Mouse (Mus musculus): ENCODE measurements at regions not wholly inside any gene's neighbourhood (a gene's known extent, or its start where the extent isn't known, plus 50 kb on each side); places are given as distances from the start of the nearest gene placed in this dataset.
"Not testable (repeated sequence)": the region's sequence is repeated elsewhere in the genome, so short reads cannot be mapped to it uniquely, and the experiment has no call there.

DNA sequence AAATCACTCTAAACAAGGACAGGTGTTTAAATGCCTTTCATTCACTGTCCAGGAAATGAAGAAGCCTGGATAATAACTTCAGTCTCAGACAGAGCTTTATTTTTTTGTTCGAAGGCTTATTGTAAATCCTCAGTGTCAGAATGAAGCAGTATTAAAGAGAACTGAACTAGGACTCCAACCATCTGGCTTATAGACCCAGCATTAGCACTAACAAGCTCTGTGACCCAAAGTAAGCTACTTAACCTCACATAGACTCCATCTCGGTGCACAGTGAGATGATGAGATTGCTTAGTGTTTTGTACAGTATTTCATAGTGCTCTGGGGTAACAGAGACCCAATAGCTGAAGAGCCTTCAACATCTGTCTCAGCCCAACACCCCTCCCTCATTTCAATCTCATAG is 738.2 kb upstream of the Map3k7 start:
- in situ Hi-C loops (cut with MboI, MseI): no loop called here

DNA sequence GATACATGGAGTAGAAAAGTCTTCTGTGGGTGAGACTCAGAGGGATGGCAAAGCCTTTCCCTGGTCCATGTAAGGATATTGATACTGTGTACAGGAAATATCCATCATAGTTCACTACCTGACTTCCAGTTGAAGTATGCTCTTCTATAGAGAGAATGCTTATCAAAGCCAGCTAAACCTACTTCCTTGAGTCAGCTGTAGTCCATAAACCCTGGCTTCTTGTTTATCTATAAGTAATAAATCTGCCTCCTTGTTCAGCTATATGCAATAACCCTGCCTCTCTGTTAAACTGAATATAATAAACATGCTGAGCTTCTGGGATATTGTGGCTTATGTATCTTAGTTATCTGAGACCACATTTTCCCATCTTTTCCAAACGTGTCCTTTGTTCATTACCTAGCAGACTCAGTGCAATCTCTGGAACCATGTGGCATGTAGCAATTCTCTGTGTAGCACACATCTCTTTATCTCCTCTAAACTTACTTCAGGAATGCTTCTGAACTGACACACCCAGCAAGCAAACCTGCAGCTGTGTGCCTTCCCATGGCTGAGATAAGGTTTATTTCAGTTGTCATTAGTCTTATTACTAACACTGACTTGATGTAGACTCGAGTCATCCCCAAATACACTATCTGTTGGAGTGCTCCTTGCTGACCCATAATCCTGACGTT is 694.9 kb upstream of the Map3k7 start:
- in situ Hi-C loops (cut with MboI, MseI): no loop called here

DNA sequence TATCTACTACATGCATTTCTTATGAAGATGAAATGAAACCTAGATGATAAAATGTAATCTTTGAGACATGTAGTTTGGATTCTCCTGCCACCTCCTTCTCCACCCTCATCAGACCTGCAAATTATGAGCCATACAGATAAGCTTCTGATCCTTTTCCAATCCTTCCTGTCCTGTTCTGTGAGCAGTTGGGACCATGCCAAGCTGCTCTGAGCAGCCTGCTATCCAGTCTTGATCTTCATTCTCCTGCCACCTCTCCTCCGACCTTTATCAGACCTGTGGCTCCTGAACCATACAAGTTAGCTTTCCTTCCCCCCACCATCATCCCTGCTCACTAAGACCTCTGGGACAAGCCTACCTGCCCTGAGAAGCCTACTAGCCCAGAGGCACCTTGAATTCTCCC is 689.8 kb upstream of the Map3k7 start:
- in situ Hi-C loops (cut with MboI, MseI): no loop called here

DNA sequence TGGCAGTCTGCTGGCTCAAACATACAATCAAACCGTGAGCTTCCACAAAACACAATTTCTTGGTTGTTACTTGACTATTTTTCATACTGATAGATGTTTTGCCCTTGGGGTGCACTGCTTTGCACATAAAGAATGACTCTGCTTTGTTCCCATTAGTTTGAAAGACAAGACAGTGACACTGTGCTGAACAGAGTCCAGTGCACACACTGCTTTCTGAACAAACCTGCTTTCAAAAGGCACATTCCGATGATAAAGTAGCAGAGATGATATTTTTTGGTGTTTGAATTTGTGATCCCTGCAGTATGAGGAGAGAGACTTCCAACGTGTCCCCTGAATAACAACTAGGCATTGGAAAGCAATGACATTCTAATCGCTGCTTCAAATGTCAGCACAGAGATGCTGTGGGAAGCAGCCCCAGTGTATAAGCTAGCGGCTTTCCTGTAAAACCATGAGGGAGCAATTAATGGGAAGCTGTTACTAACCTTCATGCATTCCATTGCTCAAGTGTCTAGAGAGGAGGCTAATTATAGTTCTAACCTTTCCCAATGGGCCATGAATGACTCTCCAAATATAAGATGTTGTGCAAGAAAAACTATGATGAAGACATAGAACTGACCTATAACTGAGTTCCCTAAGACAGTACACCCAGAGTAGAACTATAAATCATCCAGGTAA is 673.5 kb upstream of the Map3k7 start:
- in situ Hi-C loops (cut with MboI, MseI): no loop called here

DNA sequence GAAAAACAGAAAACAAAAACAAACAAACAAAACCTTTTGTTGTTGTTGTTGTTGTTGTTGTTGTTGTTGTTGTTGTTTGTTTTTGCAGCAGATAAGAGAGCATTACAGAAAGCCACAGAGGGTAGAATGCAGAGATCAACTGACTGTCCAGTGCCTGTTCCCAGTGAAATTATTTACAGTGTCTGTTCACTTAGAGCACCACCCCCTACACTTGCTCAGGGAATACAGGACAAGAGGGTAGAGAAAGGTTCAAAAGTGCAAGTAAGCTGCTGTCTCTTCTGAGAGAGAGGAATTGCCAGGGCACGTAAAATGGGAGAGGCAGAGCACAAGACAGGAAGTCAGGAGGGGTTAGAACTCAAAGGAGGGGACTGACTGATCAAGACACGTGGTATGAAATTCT is 670.1 kb upstream of the Map3k7 start:
- in situ Hi-C loops (cut with MboI, MseI): no loop called here

DNA sequence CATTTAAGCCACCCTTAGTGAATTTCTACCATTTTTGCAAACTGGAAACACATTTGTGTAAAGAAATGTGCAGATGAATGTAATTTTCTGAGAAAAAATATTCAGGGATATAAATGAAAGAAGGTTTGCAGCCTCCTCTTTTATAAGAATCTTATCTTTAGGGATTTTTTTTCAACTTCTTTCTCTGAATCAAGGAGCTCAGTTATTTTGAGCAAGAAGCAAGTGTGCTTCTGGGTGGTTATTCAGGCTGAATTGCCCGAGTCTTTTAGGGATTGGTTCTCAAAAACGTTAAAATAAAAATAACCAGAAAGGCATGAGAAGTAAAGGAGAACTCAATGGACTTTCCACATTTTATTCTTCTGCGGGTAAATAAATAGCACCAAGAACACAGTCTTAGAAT is 666.0 kb upstream of the Map3k7 start:
- in situ Hi-C loops (cut with MboI, MseI): no loop called here

DNA sequence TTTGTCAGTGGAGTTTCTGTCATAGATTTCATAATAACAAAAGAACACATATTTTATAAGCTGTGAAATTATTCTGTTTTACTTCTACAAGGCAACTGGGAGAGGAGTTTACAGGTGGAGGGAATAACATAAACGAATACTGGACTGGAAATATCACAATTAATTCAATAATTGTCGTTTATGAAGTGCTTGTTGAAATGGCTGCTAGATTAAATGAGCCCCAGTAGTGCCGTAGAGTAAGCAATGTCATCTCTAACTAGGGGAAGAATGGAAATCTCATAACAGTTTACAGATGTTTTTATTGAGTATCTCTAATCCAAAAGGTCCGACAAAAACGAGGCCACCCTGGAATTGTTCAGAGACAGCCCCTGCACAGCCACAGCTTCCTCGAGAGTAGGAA is 644.6 kb upstream of the Map3k7 start:
- in situ Hi-C loops (cut with MboI, MseI): no loop called here

DNA sequence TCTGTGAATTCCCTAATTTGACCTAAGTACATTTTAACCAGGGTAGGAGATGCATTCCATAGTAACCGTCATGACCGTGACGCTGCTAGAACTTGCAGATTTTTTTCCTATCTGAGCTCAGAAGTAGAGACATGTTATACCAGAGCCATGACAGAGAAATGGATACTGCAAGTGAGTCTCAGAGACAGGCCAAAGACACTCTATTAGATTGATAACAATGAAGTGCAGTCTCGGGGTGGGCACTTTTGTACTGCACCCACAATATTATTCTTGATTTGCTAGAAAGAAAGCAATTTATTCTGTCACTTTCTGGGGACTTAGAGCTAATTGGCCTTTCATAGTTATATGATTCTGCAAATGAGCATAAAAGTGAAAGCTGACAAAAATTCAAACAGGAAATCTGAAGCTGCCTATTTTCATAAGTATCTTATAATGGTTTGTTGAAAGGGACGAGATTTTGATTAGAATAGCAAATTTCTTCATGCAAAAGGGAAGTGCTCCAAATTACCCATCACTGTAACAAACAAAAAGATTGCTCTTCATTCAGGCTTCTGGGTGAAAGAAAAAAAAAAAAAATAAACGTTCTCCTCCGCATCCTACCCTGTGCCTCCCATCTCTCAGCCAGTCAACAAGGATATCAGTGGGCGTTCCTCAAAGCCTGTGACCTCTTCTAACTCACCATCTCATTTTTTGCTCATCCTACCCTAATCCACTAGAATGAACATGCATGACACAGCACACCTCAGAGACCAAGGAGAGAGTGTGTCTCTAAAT is 643.0 kb upstream of the Map3k7 start:
- in situ Hi-C loops (cut with MboI, MseI): no loop called here

DNA sequence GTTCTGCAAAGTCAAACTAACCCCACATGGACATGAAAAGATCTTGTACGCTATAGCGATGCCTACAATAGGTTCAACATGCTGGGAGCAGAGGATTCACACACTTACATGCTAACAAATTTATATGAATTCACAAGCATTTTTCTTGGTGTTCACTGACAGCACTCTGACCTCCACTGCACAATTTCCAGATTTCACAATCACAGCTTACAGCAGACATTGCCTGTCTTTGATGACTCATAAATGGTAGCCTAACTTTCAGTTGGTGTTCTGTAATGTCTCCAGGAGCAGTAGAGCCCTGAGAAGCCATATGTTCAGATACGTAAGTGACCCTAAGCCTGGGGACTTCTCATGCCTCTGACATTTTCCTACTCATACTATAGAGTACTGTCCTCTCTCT is 640.1 kb upstream of the Map3k7 start:
- in situ Hi-C loops (cut with MboI, MseI): no loop called here

DNA sequence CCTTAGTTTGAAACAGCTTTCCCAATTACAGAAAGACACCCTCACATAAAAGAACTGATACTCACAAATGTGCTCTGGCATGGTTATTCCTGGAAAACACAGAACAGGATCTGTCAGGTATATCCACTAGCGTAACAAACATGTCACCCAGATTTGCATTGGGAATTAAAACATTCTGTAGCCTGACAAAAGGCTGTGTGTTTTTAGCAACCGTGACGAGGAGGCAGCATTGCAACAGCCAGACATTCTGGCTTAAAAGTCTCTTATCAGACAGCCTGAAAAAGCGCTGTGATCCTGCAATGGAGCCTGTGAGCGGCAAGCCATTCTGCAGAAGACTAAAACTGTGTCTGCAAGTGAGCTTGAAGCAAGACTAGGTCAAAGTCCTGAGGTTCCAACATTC is 635.1 kb upstream of the Map3k7 start:
- in situ Hi-C loops (cut with MboI, MseI): no loop called here

DNA sequence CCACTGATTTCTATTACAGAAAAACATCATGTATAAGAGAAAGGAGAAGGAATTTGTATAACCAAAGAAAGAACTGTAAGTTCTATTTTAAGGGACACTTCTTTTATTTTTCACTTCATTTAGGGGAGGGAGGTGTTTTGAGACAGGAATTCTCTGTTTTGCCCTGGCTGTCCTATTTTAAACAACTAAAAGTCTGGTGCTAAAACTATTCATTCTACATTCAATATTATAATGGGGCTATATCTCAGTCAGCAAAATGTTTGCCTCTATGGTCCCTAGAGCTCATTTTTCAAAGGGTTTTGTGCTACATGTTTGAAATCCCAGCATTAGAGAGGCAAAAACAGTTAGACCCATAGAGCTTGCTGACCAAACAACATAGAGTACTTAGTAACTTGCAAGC is 632.8 kb upstream of the Map3k7 start:
- in situ Hi-C loops (cut with MboI, MseI): no loop called here

DNA sequence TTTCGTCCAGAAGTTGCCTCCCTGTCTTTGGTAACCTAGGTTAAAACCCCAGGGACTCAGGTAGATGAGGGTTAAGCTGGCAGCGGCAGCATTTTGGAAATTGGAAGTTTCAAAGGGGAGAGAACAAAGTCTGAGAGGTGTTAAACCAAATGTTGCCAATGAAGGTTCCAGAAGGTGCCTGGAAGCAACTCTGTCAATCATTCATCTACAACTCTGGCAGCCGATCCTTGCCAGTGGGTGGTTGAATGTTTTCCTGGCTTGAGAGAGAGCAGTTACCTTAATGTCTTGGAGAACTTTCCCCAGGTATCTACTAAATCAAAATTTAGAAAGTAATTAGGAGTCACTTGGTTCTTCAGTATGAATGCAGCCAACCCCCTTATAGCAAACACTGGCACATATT is 628.2 kb upstream of the Map3k7 start:
- in situ Hi-C loops (cut with MboI, MseI): no loop called here

DNA sequence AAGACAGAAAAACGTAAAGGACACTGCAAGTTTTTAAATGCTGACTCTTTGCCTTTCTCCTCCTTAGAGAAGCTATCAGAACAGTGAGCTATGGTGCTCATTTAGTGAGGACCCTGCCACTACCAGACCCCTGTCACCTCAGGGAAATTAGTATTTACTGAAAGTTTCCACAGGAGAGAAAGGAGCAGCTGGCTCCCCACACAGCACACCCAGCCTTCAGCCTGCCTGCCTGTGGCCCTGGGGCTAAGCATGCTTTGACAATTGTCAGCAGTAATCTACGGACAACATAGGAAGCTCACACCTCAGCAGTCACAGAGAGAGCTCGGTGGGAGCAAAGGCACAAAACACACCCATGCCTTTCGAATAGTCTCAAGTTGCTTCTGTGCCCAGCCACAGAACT is 625.9 kb upstream of the Map3k7 start:
- in situ Hi-C loops (cut with MboI, MseI): no loop called here

DNA sequence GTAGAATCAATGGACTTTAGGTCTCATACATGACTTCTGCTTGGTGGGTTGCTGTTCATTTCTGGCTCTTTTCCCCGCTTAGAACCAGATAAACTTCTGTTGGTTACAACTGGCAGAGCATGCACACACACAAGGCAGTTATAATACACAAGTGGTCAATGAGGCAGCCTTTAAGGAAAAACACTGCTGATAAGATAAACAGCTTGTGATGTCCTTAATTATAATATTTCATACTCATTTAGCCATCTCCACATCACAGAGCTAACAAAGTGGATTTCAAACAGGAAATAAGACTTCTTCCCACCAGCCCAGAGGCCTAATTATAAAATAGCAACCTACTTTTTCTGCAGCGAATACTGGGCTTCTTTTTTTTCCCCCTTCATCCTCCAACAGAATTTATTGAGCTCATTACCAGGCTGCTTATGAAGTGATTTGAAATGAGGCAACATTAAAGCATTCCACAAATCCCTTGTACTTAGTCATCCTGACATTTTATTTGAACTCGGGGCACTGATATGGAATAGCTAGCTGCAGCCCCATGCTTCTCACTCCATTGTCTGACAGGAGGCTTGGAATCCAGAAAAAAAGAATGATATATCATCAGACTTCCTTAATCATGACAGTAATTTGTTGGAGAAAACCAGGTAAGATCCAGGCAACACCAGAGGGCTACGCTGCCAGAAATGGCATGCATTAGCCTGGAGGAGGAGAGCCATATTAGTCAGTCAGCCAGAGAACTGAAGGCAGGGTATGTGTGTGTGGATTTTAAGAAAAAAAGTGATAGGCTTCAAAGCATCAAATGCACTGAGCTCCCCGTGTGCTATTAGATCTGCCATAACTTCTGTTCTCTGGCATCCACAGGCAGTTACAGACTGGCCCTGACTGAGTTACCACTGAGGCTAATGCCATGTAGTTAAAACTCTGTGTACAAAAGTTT is 620.3 kb upstream of the Map3k7 start:
- in situ Hi-C loops (cut with MboI, MseI): no loop called here

DNA sequence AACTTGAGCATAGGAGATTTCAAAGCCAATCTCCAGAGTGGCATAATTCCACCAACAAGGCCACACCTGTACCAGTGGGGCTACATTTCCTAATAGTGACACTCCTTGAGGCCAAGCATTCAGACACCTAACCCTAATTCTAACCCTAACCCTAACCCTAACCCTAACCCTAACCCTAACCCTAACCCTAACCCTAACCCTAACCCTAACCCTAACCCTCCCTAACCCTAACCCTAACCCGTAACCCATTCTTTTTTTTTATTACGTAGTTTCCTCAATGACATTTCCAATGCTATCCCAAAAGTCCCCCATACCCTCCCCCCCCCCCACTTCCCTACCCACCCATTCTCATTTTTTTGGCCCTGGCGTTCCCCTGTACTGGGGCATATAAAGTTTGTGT is 609.9 kb upstream of the Map3k7 start:
- in situ Hi-C loops (cut with MboI, MseI): not testable (repeated sequence)

DNA sequence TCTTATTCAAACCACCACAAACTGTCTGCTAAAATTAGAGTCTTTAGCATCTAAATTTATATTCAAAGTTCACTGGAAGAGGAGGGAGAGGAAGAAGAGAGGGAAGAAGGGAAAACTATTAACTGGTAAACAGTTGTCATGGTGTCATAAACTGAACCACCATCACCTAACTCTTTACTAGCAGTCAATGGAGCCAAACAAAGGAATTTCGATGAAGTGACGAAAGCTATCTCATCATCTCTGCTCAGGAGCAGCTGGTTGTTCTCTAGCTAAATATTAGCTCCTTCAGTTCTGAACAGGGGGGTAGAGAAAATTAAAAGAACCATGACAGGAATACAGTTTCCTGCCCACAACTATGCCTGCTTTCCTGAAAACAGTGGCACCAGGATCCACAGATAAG is 608.9 kb upstream of the Map3k7 start:
- in situ Hi-C loops (cut with MboI, MseI): no loop called here

DNA sequence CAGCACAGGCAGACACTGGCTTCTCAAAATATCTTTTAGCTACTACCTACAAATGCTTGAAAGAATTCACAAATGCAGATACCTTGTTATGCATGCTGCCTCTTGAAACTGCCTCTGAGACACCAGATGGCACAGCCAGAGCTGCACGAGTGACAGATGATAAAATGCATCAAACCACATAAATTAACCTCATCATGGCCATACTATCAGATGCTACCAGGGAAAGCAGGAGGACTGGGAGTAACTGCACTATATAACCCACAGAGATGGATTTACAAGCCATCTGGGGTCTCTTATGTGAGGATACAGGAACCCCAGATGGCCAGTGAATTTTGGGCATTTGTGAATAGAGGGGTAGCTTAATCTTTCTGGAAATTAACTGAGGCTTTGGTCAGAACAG is 597.7 kb upstream of the Map3k7 start:
- in situ Hi-C loops (cut with MboI, MseI): no loop called here

DNA sequence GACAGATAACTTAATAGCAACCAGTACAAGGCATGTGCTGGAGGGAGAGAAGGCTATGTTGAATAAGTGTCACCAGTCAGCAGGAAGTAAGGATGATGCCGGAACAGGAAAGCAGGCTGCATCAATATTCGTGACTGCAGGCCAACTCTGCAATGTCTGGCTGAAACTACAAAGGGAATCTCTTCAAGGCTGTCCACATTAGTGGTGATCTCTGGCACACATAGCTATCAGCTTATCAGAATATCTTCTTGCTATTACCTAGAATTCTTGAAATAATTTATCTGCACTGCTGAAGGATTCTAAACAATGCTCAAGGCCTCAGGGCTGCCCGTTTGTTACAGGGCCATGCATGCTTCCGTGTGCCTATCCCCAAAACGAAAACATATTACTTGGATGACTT is 596.9 kb upstream of the Map3k7 start:
- in situ Hi-C loops (cut with MboI, MseI): no loop called here

DNA sequence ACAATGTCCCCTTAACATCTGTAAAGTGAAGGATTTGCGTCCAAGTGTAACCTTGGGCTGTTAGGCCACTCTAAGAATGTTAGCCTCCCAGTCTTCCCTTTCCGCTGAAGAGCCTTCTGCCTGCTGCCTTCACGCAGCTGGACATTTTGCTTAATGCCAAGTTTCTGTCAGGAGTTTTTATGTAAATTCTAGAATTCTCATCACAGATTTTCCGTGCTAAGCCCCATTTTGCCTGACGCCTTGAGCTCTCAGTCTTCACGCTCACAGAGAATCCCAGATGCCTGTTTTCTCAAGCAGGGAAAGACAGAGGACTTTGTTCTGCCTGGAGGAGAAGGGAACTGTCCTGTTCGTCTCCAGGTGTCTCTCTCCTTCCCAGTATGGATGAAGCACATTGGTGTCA is 593.8 kb upstream of the Map3k7 start:
- in situ Hi-C loops (cut with MboI, MseI): no loop called here

DNA sequence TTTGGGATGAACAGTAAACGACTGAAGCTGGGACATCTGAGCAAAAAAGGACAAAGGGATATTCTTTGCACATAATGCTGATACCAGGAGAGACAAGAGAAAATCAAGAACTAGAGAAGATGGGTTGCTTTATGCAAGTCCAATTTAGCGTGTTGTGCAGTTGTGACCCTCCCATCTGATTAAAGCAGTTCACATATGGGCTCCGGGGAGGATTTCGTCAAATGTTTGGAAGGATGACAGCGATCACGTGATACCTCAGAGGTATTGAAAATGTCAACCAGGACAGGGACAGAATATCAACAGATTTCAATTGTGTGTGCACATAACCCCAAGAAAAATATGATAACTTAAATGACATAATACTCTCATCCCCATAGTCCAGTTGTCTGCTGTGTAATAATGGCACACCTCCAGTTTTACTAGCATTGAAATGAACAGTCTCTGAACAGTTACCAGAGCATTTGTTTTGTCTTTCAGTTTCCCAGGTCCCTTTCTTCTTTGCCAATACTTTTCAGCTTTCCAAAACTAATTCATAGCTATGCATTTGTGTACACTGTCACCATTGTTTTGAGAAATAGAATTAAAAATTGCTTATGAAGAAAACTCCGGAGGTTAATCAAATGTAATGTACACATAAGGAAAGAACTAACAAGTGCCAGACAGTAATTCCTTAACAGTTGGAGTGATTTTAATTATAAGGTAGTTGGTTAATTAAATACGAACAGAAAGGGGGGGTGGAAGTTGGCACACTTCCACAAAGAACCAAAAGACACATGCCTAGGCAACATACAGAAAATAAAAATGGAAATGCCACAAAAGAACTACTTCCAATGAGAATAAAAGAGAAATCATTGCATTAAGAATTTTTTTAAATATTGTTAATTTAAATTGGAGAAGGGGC is 582.6 kb upstream of the Map3k7 start:
- in situ Hi-C loops (cut with MboI, MseI): no loop called here

Measured in regulatory T cell (primary cell).